Mouse (Mus musculus) layer of hippocampus, adult 9-11 months (tissue): ENCODE results near the gene Vim.

Source experiments
- DNase-seq: peaks from one replicate; pipeline ENCODE4 v3.0.0; 2022

The Vim gene

GRCm38 (mm10) chr2:13573408-13574065 is at the start of gene Vim:
Vim (plus strand) TSS chr2:13573927.
- DNase-seq: peak; percentile 32

- DNase-seq: no peak
Observed at GRCm38 (mm10) chr2:13526205-13526604, 47.5 kb upstream of the Vim start.

GRCm38 (mm10) chr2:13527125-13527524 is 46.6 kb upstream of the Vim start:
- DNase-seq: no peak

GRCm38 (mm10) chr2:13527531-13527930 is 46.2 kb upstream of the Vim start:
- no peak for DNase-seq

- DNase-seq: no peak
Observed at GRCm38 (mm10) chr2:13529253-13529933, 44.3 kb upstream of the Vim start.

GRCm38 (mm10) chr2:13530639-13531038 is 43.1 kb upstream of the Vim start:
- no peak for DNase-seq

GRCm38 (mm10) chr2:13536747-13537146 is 37.0 kb upstream of the Vim start:
- DNase-seq: no peak

- DNase-seq: no peak
Observed at GRCm38 (mm10) chr2:13537733-13538132, 36.0 kb upstream of the Vim start.

GRCm38 (mm10) chr2:13538258-13538657 is 35.5 kb upstream of the Vim start:
- DNase-seq: no peak

- DNase-seq: no peak
Observed at GRCm38 (mm10) chr2:13538704-13539377, 34.9 kb upstream of the Vim start.

GRCm38 (mm10) chr2:13539860-13540259 is 33.9 kb upstream of the Vim start:
- no peak for DNase-seq

- DNase-seq: no peak
Observed at GRCm38 (mm10) chr2:13543519-13544124, 30.1 kb upstream of the Vim start.

GRCm38 (mm10) chr2:13544193-13544824 is 29.4 kb upstream of the Vim start, which contains the start of gene Trdmt1:
Trdmt1 (minus strand) TSS chr2:13544668.
- DNase-seq: peak; percentile 79

GRCm38 (mm10) chr2:13548749-13549148 is 25.0 kb upstream of the Vim start:
- peak; percentile 17 for DNase-seq

GRCm38 (mm10) chr2:13553966-13554365 is 19.8 kb upstream of the Vim start:
- no peak for DNase-seq

- no peak for DNase-seq
Observed at GRCm38 (mm10) chr2:13556239-13556638, 17.5 kb upstream of the Vim start.

- no peak for DNase-seq
Observed at GRCm38 (mm10) chr2:13557145-13558030, 16.3 kb upstream of the Vim start.

- DNase-seq: no peak
Observed at GRCm38 (mm10) chr2:13558607-13559262, 15.0 kb upstream of the Vim start.

GRCm38 (mm10) chr2:13559303-13559702 is 14.4 kb upstream of the Vim start:
- no peak for DNase-seq

- no peak for DNase-seq
Observed at GRCm38 (mm10) chr2:13559729-13560128, 14.0 kb upstream of the Vim start.

GRCm38 (mm10) chr2:13560396-13560795 is 13.3 kb upstream of the Vim start:
- DNase-seq: no peak
